Mouse (Mus musculus) forebrain, embryonic 10.5 days (tissue): ENCODE data around the gene Gm5089. TPM values are rescaled to one million over a fixed set of nuclear protein-coding genes. Genes with fewer than 3 reads are reported as not detected.

Source experiments
- DNase-seq: peaks from one replicate; pipeline ENCODE4 v3.0.0-alpha.2; 2017; ENCODE audit warnings: low spot score; ENCODE audit errors: extremely low spot score
- H3K27ac ChIP-seq: fragments of 300-500 bp; sonication (generic); 2 replicates; pipeline ENCODE4 v1.5.1; 2016; ENCODE audit warnings: mild to moderate bottlenecking
- H3K27me3 ChIP-seq: fragments of 300-500 bp; sonication (generic); 2 replicates; pipeline ENCODE4 v1.6.1; 2016; ENCODE audit warnings: mild to moderate bottlenecking; ENCODE audit not compliant: poor library complexity, severe bottlenecking
- H3K36me3 ChIP-seq: fragments of 300-500 bp; sonication (generic); replicated peaks from 2 replicates; pipeline ENCODE4 v1.6.1; 2016; ENCODE audit warnings: mild to moderate bottlenecking, moderate library complexity
- H3K4me1 ChIP-seq: fragments of 300-500 bp; sonication (generic); 2 replicates; pipeline ENCODE4 v1.6.1; 2016
- H3K4me3 ChIP-seq: fragments of 300-500 bp; sonication (generic); 2 replicates; pipeline ENCODE4 v1.5.1; 2016; ENCODE audit warnings: mild to moderate bottlenecking, moderate library complexity
- H3K9me3 ChIP-seq: fragments of 300-500 bp; sonication (generic); 2 replicates; pipeline ENCODE4 v1.6.1; 2016; ENCODE audit warnings: mild to moderate bottlenecking, moderate library complexity
- WGBS: fragments of 180-500 bp; shearing (Covaris S2); methylation state at CpG from one replicate; pipeline ENCODE4 v1.1.7; 2016; 5-methylcytosine and 5-hydroxymethylcytosine counted together
- polyA plus RNA-seq: library from polyadenylated mRNA; unstranded; fragments of >200 nt; fragmentation: Nextera tagmentation; extraction: Ambion mirVana; gene quantifications from 2 replicates; pipeline ENCODE4 v1.2.1, GENCODE M21; 2016

Gene Gm5089
- polyA plus RNA-seq, 1 experiment from 2014 or later: 1.9 TPM

DNA sequence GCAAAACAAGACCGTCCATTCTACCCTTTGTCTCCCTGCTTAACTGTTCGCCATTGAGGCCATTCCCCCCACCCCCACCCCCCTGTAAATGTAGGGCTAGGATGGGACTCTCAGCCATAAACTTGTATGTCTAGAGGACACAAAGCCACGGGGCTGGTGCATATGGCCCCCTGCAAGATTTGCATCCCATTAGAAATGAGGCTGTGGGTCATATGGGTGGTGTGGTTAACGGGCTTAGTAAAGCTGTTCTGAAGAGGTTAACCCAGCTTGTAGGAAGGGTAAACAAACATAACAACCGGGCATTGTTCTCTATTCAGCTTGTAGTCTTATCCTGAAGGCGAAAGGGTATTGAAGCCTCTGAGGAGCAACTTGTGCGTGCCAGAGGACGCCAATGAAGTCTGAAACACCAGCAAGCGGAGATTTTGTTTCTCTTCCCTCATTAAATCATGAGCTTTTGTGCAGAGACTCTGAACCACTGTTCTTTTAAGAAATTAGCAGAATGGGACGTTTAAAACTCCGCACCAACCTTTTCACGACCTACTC is 48.1 kb downstream of the Gm5089 start:
- H3K4me3 ChIP-seq: peak overlapping the region; percentile 0; the same call in 1 of the 2 replicates
- H3K4me1 ChIP-seq: peaks cover 65% of the 10 kb centered on the region
- H3K36me3 ChIP-seq: peaks cover 2% of the 10 kb centered on the region
- H3K27ac ChIP-seq: peak overlapping the region; percentile 12; the same call in 1 of the 2 replicates
- no peak for DNase-seq
- 12% methylated on average over 12 of the region's 12 CpGs for WGBS
- H3K9me3 ChIP-seq: no peaks in the 10 kb centered on the region
- peaks cover 87% of the 10 kb centered on the region for H3K27me3 ChIP-seq

DNA sequence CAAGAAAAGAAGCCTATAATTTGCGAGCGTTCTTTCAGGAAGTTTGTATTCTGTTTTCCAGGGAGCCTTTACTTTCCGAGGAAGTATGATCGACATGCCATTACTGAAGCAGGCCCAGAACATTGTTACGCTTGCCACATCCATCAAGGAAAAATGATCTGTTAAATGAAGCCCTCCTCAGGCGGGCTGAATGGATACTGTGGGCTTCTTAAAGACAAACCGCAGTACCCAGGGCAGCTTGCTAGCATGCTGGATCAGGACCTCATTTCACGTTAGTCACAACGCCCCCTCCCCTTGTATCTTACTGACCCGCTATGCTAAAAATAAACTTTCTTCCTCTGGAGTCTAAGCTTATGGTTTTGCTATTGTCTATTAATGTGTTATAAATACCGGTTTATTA is 49.0 kb downstream of the Gm5089 start:
- 66% methylated on average over 11 of the region's 11 CpGs for WGBS
- Histone ChIP-seq H3K4me3 (no peak overlapping the region), H3K27ac (no peak overlapping the region)

DNA sequence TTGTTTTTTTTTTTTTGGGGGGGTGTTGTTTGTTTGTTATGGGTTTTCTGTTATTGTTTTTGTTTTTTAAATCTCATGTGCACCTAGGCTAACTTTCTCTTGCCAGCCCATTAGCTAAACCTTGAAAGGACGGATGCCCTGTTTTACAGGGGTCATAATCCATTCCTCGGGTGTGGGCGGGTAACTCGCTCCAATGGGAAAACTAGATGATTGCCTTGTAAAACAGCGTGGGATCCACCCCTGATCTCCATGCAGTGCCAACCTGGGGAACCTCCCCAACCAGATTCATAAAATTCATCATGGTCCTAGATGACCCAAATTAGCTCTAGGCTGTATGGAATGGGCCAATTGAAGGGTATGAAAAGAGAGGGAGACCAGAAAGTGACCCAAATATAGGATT is 51.0 kb downstream of the Gm5089 start:
- H3K27me3 ChIP-seq: peaks cover 80% of the 10 kb centered on the region

More for the DNA sequence above, 49.0 kb downstream of the Gm5089 start:
- H3K27me3 ChIP-seq: peaks cover 84% of the 10 kb centered on the region
- peaks cover 58% of the 10 kb centered on the region for H3K4me1 ChIP-seq
- no peak for DNase-seq
- no peaks in the 10 kb centered on the region for H3K9me3 ChIP-seq
- peaks cover 8% of the 10 kb centered on the region for H3K36me3 ChIP-seq

DNA sequence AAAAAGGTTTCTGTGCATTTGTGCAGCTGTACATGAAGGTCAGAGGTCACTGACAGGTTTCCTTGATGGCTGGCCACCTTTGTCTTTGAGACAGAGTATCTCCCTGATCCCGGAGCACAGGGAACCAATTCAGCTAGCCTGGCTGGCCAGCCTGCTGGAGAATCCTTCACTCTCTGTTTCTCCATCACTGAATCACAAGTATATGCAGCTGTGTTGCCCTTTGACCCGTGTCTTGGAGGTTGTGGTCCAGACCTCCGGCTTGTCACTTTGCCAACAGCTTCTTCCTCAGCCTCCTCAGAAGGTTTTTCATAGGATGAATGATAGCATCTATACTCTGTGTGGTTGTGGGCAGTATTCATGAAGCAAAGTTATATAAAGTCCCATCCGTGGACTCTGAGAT is 52.2 kb downstream of the Gm5089 start:
- no peak overlapping the region for H3K4me3 ChIP-seq
- DNase-seq: no peak
- H3K9me3 ChIP-seq: no peaks in the 10 kb centered on the region
- H3K27ac ChIP-seq: no peak overlapping the region
- peaks cover 75% of the 10 kb centered on the region for H3K27me3 ChIP-seq
- peaks cover 26% of the 10 kb centered on the region for H3K4me1 ChIP-seq
- peaks cover 11% of the 10 kb centered on the region for H3K36me3 ChIP-seq
- 77% methylated on average over 4 of the region's 4 CpGs for WGBS

More for the DNA sequence above, 51.0 kb downstream of the Gm5089 start:
- no peak for DNase-seq
- no peaks in the 10 kb centered on the region for H3K9me3 ChIP-seq
- H3K4me1 ChIP-seq: peaks cover 39% of the 10 kb centered on the region
- 88% methylated on average over 5 of the region's 5 CpGs for WGBS
- H3K27ac ChIP-seq: no peak overlapping the region
- peaks cover 11% of the 10 kb centered on the region for H3K36me3 ChIP-seq
- no peak overlapping the region for H3K4me3 ChIP-seq

DNA sequence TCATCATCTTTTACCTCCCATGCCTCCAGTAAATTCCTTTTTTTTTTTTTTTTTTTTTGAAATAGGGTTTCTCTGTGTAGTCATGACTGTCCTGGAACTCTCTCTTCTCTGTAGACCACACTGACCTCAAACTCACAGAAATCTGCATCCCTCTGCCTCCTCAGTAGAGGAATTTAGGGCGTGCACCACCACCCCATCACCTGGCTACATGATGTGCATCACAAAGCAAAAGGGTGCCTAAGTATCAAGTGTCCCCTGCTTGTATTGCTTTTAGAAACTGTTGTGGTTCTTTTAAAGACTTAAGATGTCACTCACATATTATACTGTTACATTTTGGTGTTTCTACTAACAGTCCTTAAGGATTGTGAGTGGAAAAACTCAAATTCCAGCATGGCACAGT is 57.8 kb downstream of the Gm5089 start:
- WGBS: 84% methylated on average over 1 of the region's 1 CpGs
- Histone ChIP-seq H3K36me3 (peaks cover 11% of the 10 kb centered on the region), H3K27me3 (peaks cover 55% of the 10 kb centered on the region), H3K4me3 (no peak overlapping the region), H3K4me1 (peaks cover 23% of the 10 kb centered on the region), H3K9me3 (no peaks in the 10 kb centered on the region), H3K27ac (no peak overlapping the region)
- no peak for DNase-seq

DNA sequence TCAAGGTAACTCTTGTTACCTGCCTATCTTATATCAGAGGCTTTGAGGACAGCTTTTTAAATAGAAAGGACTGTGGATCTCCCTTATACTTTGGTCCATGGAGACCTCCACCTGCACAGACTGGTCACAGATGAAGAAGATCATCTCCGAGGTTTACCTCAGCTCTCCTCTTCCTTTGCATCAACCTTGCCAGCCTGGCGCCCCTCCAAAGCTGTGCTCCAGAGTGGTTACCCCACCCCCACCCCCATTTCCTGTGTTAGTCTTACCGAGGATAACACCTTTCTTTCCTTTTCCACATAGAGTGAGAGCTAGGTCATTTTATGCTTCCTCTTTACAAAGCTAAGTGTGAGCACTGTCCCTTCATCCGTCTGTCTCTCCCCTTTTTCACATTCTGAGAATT is 60.0 kb downstream of the Gm5089 start:
- H3K36me3 ChIP-seq: no peaks in the 10 kb centered on the region
- H3K9me3 ChIP-seq: no peaks in the 10 kb centered on the region
- peaks cover 57% of the 10 kb centered on the region for H3K27me3 ChIP-seq
- WGBS: 67% methylated on average over 4 of the region's 4 CpGs
- no peak overlapping the region for H3K27ac ChIP-seq
- no peak for DNase-seq
- H3K4me1 ChIP-seq: peaks cover 24% of the 10 kb centered on the region
- no peak overlapping the region for H3K4me3 ChIP-seq

DNA sequence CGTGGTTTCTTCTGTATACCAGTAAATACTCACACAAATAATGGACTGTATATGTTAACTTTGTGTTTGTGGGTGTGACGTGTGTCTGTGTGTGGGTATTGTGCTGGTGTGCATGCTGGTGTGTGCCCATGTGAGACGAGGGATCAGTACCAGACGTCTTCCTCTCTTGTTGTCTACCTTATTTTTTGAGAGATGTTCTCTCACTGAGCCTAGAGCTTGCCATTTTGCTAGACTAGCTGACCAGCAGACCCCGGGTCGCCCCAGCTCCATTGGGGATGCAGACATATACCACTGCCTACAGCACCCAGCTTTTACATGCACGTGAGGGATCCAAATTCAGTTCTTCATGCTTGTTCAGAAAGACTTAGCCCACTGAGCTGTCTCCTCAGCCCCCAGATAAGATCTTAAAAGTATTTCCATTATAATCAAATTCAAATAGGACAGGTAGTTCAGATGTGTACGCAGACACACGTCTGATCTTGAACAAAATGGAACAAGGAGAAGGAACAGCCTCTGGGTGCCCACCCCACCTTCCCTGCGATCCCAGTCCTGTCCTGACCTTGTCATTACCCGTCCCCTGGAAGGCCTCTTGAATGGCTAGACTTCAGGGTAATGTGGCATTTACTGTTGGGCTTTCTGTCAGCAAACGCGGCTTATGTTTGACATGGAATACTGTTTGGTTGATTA is 61.1 kb downstream of the Gm5089 start:
- no peak overlapping the region for H3K4me3 ChIP-seq
- DNase-seq: no peak
- H3K27ac ChIP-seq: no peak overlapping the region
- 92% methylated on average over 13 of the region's 13 CpGs for WGBS
- H3K4me1 ChIP-seq: peaks cover 33% of the 10 kb centered on the region
- no peaks in the 10 kb centered on the region for H3K9me3 ChIP-seq
- H3K36me3 ChIP-seq: no peaks in the 10 kb centered on the region
- H3K27me3 ChIP-seq: peaks cover 57% of the 10 kb centered on the region

DNA sequence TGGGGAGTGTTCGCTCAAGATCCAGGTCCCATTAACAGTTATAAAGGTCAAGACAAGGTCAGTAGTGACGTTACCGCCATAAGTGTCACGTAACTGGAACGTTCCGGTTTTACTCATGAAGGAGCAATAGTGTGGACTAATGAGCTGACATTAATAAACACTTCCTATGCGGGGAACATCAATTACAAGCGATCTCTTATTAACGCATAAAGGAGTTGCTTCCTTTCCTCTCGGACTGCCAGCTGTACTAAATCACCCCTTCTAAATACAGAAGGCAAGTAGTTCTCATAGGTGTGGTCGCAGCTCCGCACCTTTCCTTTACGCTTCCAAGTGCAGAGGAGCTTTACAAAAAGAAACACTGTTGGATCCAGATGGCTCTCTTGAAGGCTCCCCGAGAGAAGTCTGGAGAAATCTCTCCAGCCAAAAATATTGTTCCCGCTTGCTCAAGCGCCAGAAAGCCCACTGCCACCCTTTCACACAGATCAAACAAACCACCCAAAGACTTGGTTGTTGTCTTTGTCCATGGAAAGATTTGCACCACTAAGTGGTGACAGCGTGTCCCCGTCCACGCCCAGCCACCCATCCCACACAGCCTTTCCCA is 62.4 kb downstream of the Gm5089 start:
- Histone ChIP-seq H3K27ac (no peak overlapping the region), H3K27me3 (peaks cover 55% of the 10 kb centered on the region), H3K9me3 (no peaks in the 10 kb centered on the region), H3K4me1 (peaks cover 46% of the 10 kb centered on the region), H3K36me3 (no peaks in the 10 kb centered on the region), H3K4me3 (no peak overlapping the region)
- no peak for DNase-seq
- WGBS: 80% methylated on average over 19 of the region's 19 CpGs

DNA sequence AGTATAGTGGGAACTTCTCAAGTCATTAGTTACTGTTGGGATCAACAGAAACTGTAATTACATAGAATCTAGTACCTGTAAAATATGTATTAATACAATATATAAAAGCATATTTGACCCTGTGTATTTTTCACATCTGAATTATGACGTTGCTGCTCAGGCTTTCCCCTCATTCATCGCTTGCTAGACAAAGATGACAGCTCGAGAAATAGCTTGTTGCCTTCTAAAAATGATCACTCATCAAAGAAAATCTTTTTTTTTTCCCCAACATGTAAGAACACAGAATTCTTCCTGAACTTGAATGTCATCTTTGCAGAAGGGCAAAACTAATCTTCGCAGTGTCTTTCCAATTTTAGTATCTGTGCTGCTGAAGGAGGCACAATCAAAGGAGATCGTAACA is 63.1 kb downstream of the Gm5089 start:
- H3K27me3 ChIP-seq: peaks cover 55% of the 10 kb centered on the region
- 90% methylated on average over 5 of the region's 5 CpGs for WGBS

DNA sequence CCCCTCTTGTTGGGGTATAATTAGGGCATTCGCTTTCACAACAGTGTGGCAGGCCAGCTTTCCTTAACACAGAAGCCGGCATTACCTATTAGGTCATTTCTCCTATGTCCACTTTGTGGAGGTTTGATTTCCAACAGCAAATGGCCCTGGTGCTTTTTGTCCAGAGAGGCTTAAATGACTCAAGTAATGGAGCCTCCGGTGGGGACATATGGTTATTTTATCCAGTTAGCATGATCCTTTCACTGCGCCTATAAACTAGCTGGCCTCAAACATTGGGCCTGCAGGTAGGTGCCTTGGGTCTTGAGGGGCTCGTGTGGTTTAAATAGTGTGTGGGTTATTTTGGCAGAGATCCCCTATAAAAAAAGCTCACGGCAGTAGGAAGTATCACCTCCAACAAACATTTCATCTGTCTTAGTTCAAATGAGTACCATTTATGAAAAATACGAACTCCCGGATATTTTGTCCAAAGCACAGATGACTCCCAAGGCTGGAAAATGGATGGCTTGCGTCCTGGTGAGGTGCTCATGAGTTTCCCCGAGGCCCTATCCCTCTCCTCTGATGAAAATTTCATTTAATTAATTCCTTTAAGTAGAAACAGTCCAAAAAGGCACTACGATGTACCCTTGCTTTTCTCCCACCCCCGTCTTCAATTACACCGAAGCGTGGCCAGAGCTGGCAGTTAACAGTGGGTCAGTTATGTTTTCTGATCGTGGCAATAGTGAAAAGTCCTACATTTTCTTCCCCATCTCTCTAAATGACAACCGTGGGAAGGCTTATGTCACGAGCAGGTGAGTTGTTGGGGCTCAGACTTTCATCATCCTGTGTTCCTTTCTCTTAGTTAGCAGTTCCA is 64.4 kb downstream of the Gm5089 start:
- Histone ChIP-seq H3K36me3 (no peaks in the 10 kb centered on the region), H3K4me1 (peaks cover 45% of the 10 kb centered on the region), H3K27ac (no peak overlapping the region), H3K4me3 (no peak overlapping the region), H3K27me3 (peaks cover 57% of the 10 kb centered on the region), H3K9me3 (no peaks in the 10 kb centered on the region)
- 88% methylated on average over 17 of the region's 17 CpGs for WGBS
- no peak for DNase-seq

More for the DNA sequence above, 63.1 kb downstream of the Gm5089 start:
- no peak overlapping the region for H3K4me3 ChIP-seq
- no peak for DNase-seq
- H3K27ac ChIP-seq: no peak overlapping the region
- H3K9me3 ChIP-seq: no peaks in the 10 kb centered on the region
- no peaks in the 10 kb centered on the region for H3K36me3 ChIP-seq
- H3K4me1 ChIP-seq: peaks cover 45% of the 10 kb centered on the region

DNA sequence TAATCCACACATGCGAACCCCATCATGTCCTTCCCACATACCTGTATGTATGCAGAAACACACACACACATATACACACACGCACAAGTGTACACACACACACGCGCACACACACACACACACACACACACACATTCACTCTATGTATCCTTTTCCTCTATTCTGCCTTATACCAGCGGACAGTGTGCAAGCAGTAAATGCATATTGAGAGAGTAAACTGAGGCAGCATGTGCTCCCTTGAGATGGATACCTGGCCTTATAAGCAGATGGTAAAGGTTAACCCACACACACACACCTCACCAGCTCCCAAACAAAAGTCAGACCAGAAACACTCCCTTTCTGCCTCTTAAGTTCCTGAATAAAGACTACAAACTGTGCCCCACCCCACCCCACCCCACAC is 65.2 kb downstream of the Gm5089 start:
- Histone ChIP-seq H3K4me3 (no peak overlapping the region), H3K36me3 (no peaks in the 10 kb centered on the region), H3K27ac (no peak overlapping the region), H3K27me3 (peaks cover 57% of the 10 kb centered on the region), H3K4me1 (peaks cover 49% of the 10 kb centered on the region), H3K9me3 (no peaks in the 10 kb centered on the region)
- 91% methylated on average over 5 of the region's 5 CpGs for WGBS
- DNase-seq: no peak

DNA sequence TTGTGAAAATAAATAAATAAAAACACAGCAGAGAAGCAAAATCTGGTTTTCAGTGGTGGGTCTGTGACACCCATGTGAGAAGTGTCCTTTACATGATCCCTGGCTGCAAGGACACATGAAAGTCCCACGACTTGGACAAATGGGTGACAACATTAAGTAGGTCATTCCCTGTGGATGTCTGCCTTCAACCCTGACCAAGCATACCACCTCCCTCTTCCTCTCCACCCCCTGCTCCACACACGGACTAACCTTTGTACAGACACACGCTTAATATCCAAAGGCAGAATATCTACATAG is 65.7 kb downstream of the Gm5089 start:
- H3K36me3 ChIP-seq: no peaks in the 10 kb centered on the region
- 80% methylated on average over 3 of the region's 3 CpGs for WGBS
- peaks cover 60% of the 10 kb centered on the region for H3K27me3 ChIP-seq
- no peak overlapping the region for H3K27ac ChIP-seq
- no peak overlapping the region for H3K4me3 ChIP-seq
- no peak for DNase-seq
- H3K9me3 ChIP-seq: no peaks in the 10 kb centered on the region
- H3K4me1 ChIP-seq: peaks cover 51% of the 10 kb centered on the region
